Mouse (Mus musculus): Measurements from ENCODE around the gene Lamtor2. TPM values are rescaled to one million over a fixed set of nuclear protein-coding genes. Genes with fewer than 3 reads are reported as not detected.
"Not testable (repeated sequence)": the region's sequence is repeated elsewhere in the genome, so short reads cannot be mapped to it uniquely, and the experiment has no call there.

Lamtor2 gene
- polyA plus RNA-seq (2017; shearing (Covaris generic)) = 100 to 1,000 TPM; 149 to 189 (median 187) TPM

DNA sequence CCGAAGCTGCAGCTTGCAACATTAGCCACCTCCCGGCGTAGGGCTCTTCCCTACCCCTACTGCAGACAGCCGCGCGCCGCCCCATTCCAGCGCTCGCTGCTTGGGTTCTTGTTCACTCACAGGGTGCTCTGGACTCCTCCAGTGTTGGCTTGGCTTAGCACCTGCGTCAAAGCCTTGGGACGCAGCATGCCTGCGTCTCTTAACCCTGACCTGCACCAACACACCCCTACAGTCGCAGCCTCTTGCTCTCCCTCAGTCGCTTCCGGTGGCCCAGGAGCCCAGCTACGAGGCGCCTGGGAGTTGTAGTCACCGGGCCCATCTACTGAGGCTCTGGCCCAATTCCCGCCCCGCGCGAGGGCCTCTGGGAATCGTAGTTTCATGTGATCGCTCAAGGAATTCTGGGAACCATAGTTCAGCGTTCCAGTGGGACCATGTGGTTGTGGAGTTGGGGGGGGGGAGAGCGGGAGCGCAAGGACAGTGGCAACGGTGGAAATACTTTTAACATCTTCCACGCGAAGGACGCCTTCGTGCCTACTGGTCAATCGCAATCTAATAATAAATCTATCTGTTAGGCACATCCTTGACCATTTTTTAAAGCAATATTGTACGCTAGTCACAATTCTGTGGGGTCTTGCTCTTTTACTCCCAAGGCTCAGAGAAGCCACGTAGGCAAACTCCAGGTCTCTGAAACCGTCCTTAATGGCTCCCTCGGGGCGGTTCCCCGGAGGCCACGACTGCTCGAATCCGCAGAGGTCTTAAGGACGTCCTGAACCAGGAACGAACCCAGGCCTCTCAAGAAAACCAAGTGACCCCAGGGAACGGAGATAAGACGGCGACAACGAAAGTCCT, at the start of gene Lamtor2:
Gene Lamtor2, minus strand, starts transcription at position 399 of the 849 bp plus-strand sequence.
- ATAC-seq = peak; percentile 89

DNA sequence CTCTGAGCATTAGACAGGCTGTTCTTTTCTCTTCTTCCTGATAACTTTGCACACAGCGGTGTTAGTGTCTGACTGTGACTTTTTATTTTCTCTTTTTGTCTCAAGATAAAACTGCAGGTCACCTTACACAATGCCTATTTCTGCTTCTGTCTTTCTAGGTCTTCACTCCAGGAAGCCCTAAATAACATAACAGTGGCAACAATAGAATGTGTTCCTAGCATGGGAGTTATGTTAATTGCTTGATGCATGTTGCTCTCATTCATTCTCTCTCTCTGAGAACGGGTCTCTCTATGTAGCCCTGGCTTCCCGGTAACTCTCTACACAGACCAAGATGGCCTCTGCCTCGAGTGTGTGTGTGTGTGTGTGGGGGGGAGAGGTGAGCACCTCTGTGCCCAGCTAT, 49.6 kb upstream of the Lamtor2 start:
- ATAC-seq = no peak

DNA sequence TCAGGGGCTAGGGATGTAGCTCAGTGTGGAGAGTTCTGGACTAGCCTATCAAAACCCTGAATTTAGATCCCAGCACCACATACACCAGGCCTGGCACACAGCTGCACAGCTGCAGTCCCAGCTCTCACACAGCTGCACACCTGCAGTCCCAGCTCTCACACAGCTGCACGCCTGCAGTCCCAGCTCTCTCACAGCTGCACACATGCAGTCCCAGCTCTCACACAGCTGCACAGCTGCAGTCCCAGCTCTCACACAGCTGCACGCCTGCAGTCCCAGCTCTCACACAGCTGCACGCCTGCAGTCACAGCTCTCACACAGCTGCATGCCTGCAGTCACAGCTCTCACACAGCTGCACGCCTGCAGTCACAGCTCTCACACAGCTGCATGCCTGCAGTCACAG, 43.7 kb upstream of the Lamtor2 start:
- not testable (repeated sequence) for ATAC-seq

DNA sequence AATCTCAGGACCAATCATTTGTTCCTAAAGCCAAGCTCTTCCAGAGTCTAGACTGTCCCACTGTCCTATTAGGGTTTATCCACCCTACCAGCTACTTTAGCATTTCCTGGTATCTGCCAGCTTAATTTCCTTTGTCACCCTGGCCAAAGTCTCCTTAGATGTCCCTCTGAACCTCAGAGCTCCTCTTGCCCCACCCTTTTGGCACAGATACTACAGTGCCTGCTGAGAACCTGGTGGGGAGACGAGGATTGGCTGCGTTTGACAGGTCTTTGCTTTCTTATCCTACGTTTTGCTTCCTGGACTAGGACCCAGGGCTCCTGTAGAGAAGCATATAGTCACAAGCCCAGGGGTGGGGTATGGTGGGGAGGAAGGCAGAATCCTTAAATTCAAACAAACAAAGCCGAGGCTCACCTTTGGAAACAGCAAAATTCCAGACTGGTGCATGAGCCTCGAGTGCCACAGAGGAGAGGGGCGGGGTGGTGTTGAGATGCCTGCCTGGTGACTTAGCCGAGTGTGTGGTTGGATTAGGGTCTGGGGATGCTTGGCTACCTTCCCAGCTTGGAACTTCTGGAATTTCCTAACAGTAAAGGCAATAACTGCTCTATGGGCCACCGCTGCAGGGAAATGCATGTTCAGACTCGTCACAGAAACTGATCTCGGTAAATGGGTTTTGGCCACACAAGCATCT, 41.2 kb upstream of the Lamtor2 start:
- ATAC-seq = no peak

DNA sequence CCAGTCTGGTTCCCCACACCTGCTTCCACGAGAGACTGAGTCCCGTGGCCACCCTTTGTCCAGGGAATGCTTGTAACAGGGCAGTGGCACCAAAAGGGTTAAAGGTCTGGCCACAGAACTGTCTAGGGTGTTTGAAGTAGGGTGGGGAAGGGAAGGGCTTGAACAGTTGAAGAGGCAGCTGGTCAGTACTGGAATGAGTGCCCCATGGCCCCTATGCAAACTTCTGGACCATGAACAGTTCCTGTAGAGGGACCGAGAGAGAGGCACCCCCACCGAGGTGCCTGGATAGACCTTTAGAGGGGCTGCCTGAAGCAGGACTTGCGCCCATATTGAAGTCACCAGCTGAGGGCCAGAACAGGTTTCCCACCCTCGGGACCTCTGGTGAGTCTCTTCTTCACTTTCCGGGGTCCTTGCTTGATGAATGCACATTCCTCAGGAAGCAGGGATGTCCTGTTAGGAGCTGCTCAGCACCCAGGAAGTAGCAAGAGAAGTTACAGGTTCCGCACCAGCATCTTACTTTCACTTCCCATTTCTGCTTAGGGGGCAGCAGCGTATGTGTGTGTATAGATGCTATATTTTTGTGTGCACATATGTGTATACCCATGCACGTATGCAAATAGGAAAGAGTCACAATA, 40.2 kb upstream of the Lamtor2 start:
- peak; percentile 55 for ATAC-seq

DNA sequence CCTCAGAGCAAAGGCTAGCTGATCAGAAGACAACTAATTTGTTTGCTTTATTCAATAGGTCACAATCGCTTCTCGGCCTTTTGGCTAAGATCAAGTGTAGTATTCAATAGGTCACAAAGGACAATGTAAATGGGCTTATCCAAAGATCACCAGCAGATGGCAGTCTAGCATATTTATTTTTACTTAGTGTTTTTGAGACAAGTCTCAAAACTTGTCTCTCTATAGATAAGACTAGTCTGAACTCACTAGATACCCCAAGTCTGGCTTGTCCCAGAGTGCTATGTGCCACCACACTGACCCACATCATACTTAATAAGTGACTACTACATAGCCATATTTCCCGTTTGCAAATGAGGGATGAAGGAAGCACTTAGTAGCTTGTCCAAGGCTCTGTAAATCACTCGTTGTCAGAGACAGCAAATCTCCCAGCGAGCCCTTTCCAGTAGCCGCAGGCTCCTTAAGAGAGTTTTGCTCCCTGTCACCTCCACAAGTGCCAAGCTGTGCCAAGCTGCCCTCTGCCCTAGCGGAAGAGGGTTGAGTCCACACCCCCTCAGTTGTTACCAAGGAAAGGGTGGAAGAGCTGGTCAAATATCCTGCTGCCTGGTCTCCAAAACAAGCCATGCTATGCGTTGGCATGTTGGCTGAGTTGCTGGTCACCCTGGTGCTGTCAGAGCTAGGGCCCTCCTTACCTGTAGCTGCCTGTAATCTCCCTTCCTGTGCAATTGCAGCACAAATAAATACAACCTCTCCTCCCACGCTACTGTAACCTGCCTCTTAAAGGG, 39.3 kb upstream of the Lamtor2 start:
- ATAC-seq = peak; percentile 81

DNA sequence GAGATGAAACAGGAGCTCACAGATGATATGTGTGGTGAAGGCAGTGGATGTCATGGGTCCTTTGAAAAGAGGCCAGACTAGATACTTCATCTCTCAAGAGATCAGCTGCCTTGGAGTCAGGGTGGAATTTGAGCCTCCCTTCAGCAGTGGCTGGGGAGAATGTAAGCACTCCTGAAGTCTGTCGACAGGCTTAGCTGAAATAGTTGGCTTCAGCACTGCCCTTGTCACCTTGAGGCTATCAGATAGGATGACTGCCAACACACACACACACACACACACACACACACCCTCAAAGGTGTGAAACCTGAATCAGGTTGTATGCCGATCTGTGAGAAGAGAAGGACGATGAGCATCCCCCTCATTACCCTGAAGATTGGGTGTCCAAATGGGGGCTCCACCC, 38.2 kb upstream of the Lamtor2 start:
- ATAC-seq = no peak

DNA sequence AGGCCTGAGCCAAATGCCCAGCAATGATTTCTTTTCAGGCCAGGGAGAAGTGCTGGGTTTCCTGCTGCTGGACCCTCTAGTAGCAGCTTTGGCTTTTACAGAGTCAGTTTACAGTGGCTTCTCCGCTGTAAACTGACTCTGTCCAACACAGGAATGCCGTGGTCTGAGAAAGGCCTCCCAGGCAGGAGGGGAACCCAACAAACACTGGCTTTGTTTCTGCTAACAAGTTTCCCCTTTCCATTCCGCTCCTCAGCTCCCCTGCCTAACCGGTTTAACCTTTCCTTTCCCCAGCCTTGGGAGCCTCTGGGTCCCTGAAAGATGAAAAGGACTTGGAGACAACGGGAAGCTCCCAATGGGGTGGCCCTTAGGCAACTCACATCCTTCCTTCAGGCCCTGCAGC, 37.4 kb upstream of the Lamtor2 start:
- ATAC-seq = no peak

DNA sequence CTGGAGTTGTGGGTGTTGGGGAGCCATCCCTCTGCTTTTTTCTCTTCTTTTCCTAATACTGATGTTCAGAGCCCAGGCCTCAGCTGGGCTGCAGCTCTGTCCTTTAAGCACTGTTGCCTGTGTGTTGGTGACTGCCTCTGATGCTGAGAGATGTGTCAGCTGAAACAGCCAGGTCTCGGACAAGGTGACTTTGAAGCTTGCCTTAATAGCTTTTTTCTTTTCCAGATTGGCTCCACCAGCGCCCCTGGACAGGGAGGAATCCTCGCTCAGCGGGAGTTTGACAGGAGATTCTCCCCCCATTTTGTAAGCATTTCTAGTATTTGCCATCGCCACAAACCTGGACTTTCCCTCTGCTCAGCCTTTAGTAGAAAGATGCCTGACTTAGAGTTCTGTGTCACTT, 33.8 kb upstream of the Lamtor2 start:
- no peak for ATAC-seq

DNA sequence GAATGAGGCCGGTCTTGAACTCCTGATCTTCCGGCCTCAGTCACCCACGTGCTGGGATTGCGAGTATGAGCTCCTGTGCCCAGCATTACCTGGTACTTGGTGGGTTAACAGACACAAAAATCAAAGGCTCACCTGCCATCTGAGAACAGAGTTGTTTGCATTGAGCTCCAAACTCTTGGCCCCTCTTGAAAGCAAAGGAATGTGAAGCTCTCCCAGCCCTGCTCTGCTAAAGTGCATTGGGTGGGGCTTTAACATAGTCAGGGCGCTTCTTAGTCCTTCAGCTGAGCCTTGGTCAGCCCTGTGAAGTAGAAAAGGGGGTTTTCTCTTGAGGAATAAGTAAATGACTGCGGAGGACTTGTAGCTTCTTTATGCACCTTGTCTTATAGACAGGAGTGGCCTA, 32.9 kb upstream of the Lamtor2 start:
- no peak for ATAC-seq

DNA sequence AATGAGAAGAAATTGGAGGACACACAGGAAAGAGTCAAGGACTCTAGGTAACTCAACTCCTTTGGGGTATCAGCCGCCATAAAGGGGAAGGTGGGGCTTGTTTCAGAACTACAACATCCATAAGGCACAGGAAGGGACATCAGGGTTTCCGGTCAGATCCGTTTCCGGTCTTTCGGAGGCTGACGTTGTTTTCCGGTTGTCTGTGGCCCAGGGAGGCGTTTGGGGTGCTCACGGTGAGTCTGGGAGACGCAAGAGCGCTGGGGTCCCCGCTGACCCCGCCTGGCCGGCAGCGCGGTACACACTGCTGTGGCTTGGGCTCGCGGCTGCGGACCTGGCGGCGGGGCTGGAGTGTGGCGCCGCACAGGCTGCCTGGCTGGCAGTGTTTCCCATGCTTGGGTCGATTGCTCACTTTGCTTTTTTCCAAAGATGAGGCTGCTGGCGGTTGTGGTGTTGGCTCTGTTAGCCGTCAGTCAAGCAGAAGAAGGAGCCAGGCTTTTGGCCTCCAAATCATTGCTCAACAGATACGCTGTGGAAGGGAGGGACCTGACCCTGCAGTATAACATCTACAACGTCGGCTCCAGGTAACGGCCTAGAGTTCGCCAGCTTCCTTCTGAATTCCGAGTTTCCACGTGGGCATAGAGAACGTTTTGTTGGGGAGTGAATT, 26.7 kb upstream of the Lamtor2 start:
- ATAC-seq = peak; percentile 93

DNA sequence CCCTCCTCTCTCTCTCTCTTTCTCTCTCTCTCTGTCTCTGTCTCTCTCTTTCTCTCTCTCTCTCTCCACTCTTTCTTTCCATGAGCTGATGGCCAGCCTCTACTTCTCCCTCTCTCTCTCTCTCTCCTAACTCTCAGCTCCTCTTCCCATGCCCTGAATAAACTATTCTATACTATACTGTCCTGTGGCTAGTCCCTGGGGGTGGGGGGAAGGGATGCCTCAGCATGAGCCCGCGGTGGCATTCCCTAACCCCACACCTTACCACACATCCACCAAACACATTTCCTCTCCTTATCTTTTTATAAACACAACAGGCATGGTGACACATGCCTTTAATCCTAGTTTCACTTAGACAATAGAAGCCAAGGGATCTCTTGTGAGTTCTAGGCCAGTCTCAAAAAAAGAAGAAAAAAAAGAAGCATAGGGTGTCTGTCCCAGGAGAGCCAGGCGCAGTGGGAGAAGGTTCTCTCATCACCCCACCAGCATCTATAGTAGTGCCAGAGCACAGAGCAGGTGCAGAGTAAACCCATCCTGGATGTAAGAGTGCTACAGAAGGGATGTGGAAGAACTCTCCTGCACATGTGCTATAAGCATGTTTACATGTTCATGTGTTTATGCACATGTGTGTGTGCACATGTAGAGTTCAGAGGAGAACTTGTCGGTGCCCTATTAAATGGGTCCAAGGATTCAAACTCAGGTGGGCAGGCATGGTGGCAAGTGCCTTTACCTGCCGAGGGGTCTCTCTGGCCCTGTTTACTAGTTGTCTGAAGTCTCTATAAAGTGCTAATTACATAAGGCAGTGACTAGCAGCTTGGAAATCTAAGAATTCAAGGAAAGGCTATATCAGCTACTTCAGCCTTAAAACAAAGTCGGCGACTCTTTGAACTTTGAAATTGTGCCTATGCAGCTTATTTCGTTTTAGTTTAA, 25.9 kb upstream of the Lamtor2 start:
- ATAC-seq = no peak

DNA sequence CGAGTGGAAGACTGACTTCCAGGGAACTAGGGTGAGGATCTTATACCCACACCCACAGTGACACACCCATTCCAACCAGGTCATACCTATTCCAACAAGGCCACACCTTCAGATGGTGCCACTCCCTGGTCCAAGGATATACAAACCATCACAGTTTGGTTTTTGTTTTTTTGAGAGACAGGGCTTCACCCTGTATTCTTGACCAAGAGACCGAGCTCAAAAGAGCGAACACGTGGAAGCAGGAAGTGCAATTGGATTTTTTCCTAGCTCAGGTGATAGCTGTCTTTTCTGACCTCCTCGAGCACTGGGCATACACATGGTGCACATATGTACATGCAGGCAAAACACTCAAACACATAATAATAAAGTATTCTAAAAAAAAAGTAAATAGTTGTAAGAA, 25.0 kb upstream of the Lamtor2 start:
- not testable (repeated sequence) for ATAC-seq

DNA sequence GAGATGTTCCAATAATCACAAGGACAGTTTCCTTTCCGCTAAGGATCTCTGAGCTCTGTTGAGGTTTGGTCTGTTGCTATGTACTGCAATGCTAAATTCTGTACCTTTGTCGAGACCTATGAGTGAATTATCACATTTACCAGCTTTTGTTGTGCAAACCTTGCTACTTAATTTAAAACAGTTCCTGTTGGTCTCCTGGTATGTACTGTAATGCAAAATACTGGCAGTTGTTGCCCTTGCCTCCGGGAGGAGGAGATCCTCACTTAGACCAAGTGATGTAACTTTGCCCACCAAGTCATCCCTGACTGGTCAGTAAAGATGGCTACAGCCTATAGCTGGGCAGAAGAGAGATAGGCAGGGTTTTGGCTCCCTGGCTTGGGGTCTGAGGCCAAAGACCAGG, 22.7 kb upstream of the Lamtor2 start, which contains the start of gene Ssr2:
Gene Ssr2, plus strand, starts transcription at position 337 of the 400 bp plus-strand sequence.
- no peak for ATAC-seq

DNA sequence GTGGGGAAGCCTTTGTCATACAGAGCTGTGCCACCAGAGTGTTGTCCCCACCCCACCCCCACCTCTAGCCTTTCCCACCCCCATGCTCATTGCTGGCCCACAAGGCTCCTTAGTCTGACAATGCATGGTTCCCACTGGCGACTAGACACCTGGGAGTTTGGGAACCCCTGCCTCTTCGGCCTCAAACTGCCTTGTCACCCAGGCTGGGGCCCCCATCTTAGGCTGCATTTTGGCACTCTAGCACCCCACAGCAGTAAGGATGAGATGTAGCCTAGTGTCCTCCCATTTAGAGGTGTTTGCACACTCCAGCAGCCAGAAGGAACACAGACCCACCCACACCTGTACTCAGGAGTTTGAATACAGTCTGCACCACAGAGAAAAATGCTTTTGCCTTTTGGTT, 20.9 kb upstream of the Lamtor2 start:
- no peak for ATAC-seq

DNA sequence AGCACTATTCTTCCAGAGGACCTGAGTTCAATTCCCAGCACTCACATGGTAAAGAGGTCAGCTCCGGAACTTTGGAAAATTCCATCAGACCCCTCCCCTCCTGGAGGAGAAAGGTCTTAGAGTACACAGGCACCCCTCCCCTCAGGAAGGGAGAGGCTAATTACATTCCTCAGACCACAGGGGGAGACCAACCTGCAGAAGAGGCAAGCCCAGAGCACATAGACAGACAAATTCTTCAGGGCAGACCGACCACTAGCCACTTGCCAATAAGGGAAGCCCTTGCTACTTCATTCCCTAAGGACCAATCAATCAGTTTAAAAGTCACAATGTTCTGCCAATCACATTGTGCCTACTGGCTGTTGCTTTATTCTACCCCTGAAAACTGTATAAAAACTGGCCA, 20.0 kb upstream of the Lamtor2 start:
- no peak for ATAC-seq

DNA sequence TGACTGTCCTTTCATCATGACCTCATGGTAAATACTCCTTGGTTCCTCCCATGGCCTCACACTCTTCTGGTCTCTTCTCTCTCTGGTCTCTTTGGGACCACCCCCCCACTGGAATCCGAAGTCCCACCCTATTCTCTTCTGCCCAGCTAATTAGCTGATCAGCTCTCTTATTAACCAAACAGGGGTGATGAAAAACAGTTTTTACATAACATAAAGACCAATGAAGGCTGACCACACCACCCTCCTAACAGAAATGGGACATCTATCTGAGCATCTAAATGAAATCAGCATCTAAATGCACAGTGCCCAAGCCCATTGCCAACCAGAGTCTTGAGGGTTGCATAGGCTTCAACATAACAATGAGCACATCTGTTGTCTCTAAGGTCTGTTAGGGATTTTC, 19.0 kb upstream of the Lamtor2 start:
- no peak for ATAC-seq

DNA sequence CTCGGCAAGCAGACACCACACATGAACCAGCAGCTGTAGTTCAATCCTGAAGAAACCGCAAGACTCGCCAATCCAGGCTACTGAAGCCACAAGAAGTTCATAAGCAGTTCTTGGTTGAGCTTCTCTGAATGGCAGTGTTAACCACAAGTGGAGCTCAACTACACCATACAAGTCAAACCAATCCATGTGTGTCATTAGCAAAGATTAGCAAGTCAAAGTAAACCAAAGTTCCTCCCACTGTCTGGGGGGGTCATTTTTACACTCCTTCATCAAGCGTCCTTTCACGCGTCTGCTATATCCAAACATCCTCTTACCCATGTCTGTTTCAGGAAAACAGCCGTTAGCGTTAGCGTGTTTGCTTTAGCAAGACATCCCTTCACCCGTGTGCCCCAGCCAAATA, 17.5 kb upstream of the Lamtor2 start:
- ATAC-seq = no peak

DNA sequence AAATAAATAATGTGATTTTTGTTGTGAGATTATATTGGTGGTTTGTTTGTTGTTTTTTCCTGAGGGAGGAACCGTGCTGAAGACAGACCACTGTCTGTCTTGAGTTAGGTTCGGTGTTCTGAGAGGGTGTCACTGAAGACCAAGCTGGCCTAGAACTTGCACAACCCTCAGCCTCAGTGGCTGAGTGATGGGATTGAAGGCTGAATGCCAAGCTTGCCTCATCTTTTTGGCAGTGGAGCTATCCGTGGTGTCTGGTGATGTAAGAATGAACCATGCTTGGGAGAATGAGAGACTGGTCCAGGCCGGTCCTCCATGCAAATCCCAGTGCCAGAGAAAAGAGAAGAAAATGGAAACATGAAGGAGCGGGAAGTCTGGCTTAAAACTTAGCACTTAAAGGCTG, 16.8 kb upstream of the Lamtor2 start:
- no peak for ATAC-seq

DNA sequence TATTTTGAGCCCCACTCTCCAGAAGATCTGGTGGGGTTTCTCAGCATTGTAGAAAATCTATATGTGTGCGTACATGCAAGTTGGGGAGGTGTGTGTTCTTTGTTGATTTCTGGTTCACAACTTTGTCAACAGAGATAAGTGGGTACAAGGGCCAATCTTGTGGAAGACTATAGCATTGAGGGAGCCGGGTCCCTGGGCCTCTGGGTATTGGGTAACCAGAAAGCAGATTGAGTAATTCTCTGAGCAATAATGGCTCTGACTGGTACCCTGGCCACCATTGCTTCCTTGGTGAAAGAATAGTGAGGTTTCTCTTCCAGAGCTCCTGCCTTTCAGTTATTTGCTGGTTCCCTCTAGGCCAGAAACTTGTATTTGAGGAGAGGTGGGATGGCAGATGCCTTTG, 16.2 kb upstream of the Lamtor2 start:
- ATAC-seq = no peak

DNA sequence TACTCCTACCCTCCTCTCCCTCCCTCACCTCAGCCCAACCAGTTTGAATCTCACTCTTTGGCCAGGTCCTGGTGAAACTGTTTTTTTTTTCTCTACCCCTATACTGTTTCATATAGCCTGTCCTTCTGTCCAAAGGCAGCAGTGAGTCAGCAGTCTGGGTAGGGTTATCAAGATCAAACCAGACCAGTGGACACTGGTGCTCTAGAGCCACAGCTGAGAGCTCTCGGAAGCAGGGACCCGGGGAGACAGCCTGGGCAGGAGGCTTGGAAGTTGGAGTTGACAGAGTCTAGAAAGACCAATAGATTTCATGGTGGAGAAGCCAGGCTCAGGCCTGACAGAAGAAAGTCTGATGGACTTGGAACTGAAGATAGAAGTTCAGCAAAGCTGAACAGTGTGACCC, 15.7 kb upstream of the Lamtor2 start:
- ATAC-seq = no peak

Data from inflammation-experienced regulatory T-cells, adult 6 months (primary cell).